Mouse (Mus musculus) small intestine, adult 2 months (tissue): Measurements from ENCODE around the gene Lmod3.

ENCODE experiments used
- CTCF ChIP-seq: fragments of 200-500 bp; IDR thresholded peaks from 2 replicates; pipeline ENCODE4 v1.5.1; 2012; ENCODE audit warnings: low read depth, mild to moderate bottlenecking, control low read depth, inconsistent platforms, low read length, moderate library complexity, mixed read lengths; ENCODE audit not compliant: insufficient replicate concordance, insufficient read length; ENCODE audit errors: extremely low read depth
- POLR2A ChIP-seq: fragments of 200-500 bp; IDR thresholded peaks from 2 replicates; pipeline ENCODE4 v1.6.1; 2012; ENCODE audit warnings: low read depth, mild to moderate bottlenecking, control low read depth, inconsistent platforms, low read length, moderate library complexity

DNA sequence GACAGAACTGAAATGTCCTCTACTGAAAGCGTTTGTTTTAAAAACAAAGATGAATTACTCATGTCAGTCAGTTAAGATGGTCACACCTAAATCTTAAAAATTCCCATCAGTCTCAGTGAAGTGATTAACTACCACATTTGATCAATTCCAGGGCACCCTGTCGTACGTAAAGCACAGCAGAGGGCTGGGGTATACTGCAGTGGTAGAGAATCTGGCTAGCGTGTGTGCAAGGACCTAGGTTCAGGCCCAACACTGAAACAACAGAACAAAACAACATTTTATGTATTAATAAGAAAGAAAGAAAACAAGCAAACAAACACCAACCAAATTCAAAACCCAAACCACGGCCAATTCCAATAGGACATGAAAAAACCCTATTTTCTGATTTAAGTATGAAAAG is 33.8 kb upstream of the Lmod3 start:
- TF ChIP-seq POLR2A = no peak
- no peak for TF ChIP-seq CTCF
